Mouse (Mus musculus) right cerebral cortex, postnatal 4 days (tissue): ENCODE results near the gene Mymx.
"Not testable (repeated sequence)": the region's sequence is repeated elsewhere in the genome, so short reads cannot be mapped to it uniquely, and the experiment has no call there.

Source experiments
- DNase-seq: peaks from one replicate; pipeline ENCODE4 v3.0.0-alpha.2; 2022

Mymx gene

GRCm38 (mm10) chr17:45601877-45602304 is at the start of gene Mymx:
Gene Mymx (minus strand): TSS chr17:45602102.
- no peak for DNase-seq

- no peak for DNase-seq
Measured at GRCm38 (mm10) chr17:45644185-45644584, 42.3 kb upstream of the Mymx start.

- peak; percentile 81 for DNase-seq
Measured at GRCm38 (mm10) chr17:45642701-45643100, 40.8 kb upstream of the Mymx start.

GRCm38 (mm10) chr17:45641981-45642380 is 40.1 kb upstream of the Mymx start:
- DNase-seq: no peak

- no peak for DNase-seq
Measured at GRCm38 (mm10) chr17:45638596-45639295, 36.8 kb upstream of the Mymx start.

- no peak for DNase-seq
Measured at GRCm38 (mm10) chr17:45634033-45634432, 32.1 kb upstream of the Mymx start.

GRCm38 (mm10) chr17:45631940-45632339 is 30.0 kb upstream of the Mymx start:
- no peak for DNase-seq

- DNase-seq: no peak
Measured at GRCm38 (mm10) chr17:45630992-45631391, 29.1 kb upstream of the Mymx start.

GRCm38 (mm10) chr17:45629861-45630694 is 28.2 kb upstream of the Mymx start:
- peak; percentile 72 for DNase-seq

GRCm38 (mm10) chr17:45628885-45629855 is 27.3 kb upstream of the Mymx start:
- DNase-seq: no peak

- DNase-seq: no peak
Measured at GRCm38 (mm10) chr17:45628160-45628559, 26.3 kb upstream of the Mymx start.

- peak; percentile 54 for DNase-seq
Measured at GRCm38 (mm10) chr17:45626577-45627134, 24.8 kb upstream of the Mymx start.

GRCm38 (mm10) chr17:45623425-45623824 is 21.5 kb upstream of the Mymx start:
- not testable (repeated sequence) for DNase-seq

GRCm38 (mm10) chr17:45619386-45620256 is 17.7 kb upstream of the Mymx start:
- DNase-seq: no peak

- DNase-seq: no peak
Measured at GRCm38 (mm10) chr17:45618941-45619385, 17.1 kb upstream of the Mymx start.

- DNase-seq: no peak
Measured at GRCm38 (mm10) chr17:45617655-45618054, 15.8 kb upstream of the Mymx start.

- no peak for DNase-seq
Measured at GRCm38 (mm10) chr17:45616679-45617078, 14.8 kb upstream of the Mymx start.

- no peak for DNase-seq
Measured at GRCm38 (mm10) chr17:45616046-45616650, 14.2 kb upstream of the Mymx start.

GRCm38 (mm10) chr17:45612921-45613320 is 11.0 kb upstream of the Mymx start:
- no peak for DNase-seq

GRCm38 (mm10) chr17:45612008-45612407 is 10.1 kb upstream of the Mymx start:
- no peak for DNase-seq
